Mouse (Mus musculus) activated CD4-positive, CD25-positive, alpha-beta regulatory T cell, adult 4 months (primary cell): Measurements from ENCODE around the gene Gtf3c5. TPM values are rescaled to one million over a fixed set of nuclear protein-coding genes. Genes with fewer than 3 reads are reported as not detected.

Experiments
- polyA plus RNA-seq, 2 experiments: library from polyadenylated mRNA; unstranded; fragments of 100-300 nt; shearing (Covaris generic); gene quantifications; one replicate each; pipeline ENCODE4 v1.2.1; 2017

Gtf3c5 gene
- polyA plus RNA-seq, 2 experiments from 2014 or later, result 12.5 to 20.3 TPM

Other genes with a start within 250 kb of the Gtf3c5 start
- gene Ppp1r26, start 137.0 kb downstream of the Gtf3c5 start, polyA plus RNA-seq, result under 1 TPM in 1 of 2 experiments, not detected in 1; 0.08 TPM
- under 1 TPM in 1 of 2 experiments, not detected in 1; 0.52 TPM for gene 1700007K13Rik, start 117.4 kb downstream of the Gtf3c5 start, polyA plus RNA-seq
- 10 to 100 TPM; 15.7 to 17.2 TPM for gene Mrps2, start 115.7 kb downstream of the Gtf3c5 start, polyA plus RNA-seq
- not detected for gene Gbgt1, start 86.9 kb downstream of the Gtf3c5 start, polyA plus RNA-seq
- not detected for gene Gm10134, start 77.7 kb downstream of the Gtf3c5 start, polyA plus RNA-seq
- 1 to 10 TPM; 7.4 to 8.3 TPM for gene Ralgds, start 70.6 kb downstream of the Gtf3c5 start, polyA plus RNA-seq
- gene Cel, start 20.3 kb downstream of the Gtf3c5 start, polyA plus RNA-seq, result not detected
- under 1 TPM; 0.20 to 0.85 TPM for gene Gfi1b, start 38.2 kb upstream of the Gtf3c5 start, polyA plus RNA-seq
- gene Tsc1, start 57.5 kb upstream of the Gtf3c5 start, polyA plus RNA-seq, result 10 to 100 TPM; 13.9 to 16.2 TPM
- 1 to 10 TPM in 1 of 2 experiments, not detected in 1; 1.4 TPM for gene Spaca9, start 116.0 kb upstream of the Gtf3c5 start, polyA plus RNA-seq
- gene Ak8, start 116.4 kb upstream of the Gtf3c5 start, polyA plus RNA-seq, result not detected